Mouse (Mus musculus) embryo, embryonic 11 days (tissue): ENCODE data around the gene Dnajc7.
"Not testable (repeated sequence)": the region's sequence is repeated elsewhere in the genome, so short reads cannot be mapped to it uniquely, and the experiment has no call there.

ENCODE experiments used
- DNase-seq: peaks from one replicate; pipeline ENCODE4 v3.0.0-alpha.2; 2015

Gene Dnajc7

DNA sequence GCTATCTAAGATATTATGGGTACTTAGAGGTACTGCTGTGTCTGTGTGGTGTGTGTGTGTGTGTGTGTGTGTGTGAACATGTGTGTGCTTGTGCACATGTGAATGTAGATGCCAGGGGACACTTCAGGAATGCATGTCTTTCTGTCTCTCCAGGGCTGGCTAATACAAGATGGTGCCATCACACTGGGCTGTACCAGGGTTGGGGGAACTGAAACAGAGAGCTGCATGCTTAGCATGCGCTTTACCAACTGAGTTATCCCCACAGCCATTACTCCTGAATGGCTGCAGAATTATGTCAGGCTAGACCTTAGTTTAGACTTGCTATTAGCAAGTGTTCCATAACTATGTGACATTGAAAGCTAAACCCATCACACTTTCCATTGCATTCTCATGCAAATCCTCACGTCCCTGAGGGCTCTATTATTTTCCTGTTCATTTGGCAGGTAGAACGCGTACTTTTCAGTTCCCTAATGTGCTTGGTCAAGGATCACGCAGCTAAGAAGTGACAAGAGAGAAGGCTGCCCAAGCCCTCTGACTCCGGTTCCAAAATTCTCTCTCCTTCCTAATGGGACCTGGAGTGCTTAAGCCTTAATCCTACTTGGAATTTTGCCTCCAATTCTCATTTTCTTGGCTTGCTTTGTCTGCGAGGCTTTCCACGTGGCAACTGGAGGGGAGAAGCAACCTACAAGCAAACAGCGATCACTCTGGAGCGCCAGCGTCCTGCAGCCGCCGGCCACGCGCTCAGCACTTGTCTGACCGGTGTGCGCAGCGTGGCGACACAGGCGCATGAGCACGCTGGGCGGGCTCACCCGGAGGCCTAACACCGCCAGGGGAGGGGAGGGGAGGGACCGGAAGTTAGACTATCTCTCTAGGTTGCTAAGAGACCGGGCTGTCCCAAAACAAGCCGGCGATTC, 74.9 kb downstream of the Dnajc7 start, which contains the start of gene Ttc25:
Ttc25 (plus strand) TSS at position 776 of the 914 bp plus-strand sequence.
- peak; percentile 97 for DNase-seq

DNA sequence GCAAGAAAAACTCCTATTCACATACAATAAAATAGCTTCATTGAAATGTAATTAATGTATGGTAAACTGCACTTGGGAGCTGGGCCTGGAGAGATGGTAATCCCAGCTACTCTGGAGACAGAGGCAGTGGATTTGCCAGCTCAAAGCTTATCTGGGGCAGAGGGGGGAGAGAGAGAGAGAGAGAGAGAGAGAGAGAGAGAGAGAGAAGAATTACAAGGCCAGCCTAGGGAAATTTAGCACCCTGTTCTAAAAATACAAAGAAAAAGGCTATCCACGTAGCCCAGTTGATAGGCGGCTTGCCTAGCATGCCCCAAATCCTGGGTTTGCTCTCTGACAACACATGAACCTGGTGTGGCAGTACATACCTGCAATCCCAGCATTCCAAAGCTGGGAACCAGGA, 78.4 kb downstream of the Dnajc7 start:
- no peak for DNase-seq

DNA sequence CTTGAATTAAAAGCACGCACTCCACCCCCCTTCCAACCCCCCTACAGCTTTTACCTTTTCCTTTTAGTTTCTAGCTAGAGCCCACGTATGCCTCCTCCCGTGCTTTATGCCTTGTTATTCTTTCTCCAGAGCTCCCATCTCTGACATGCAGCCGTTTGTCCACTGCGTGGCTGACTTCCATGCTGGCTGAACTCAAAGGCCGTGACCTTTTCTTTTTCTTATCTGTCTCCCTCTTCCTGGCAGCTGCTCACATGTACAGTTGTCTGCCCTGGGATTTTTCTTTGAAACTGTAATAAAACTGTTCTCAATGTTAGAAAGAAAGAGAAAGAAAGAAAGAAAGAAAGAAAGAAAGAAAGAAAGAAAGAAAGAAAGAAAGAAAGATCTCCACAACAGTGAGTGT, 79.0 kb downstream of the Dnajc7 start:
- DNase-seq = no peak

DNA sequence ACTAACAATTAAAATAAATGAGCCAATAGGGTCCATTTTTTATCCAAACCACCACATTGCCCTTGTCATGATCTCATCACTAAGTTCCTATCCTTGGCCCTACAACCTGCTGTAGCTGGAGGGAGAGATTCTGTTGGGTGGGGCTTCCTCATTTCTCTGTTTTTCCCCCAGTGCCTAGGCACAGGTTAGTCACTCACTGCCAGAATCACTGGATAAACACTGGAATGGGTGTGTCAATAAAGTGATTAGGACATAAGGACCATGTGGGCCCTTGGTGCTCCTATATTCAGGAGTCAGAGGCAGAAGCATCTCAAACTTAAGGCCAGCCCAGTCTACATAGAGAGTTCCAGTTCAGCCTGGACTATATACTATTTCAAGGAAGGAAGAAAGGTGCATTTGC, 83.5 kb downstream of the Dnajc7 start:
- no peak for DNase-seq

DNA sequence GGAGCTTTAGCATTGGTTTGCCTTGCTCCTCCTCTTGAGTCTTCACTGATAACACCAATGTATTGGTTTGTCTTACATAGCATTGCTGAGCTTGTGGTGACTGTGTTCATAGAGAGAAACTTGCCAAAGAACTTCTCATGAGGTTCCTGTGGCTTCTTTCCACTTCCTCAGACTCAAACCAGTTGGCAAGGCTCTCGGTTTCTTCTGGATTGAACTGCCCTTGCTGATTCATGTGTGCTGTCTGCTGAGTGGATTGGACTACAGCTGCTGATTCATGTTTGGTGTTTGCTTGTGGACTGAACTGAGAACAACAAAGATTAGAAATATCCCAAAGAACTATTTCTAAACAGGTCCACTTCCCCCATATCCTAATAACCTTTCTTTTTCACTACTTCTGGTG, 84.0 kb downstream of the Dnajc7 start:
- DNase-seq = no peak

DNA sequence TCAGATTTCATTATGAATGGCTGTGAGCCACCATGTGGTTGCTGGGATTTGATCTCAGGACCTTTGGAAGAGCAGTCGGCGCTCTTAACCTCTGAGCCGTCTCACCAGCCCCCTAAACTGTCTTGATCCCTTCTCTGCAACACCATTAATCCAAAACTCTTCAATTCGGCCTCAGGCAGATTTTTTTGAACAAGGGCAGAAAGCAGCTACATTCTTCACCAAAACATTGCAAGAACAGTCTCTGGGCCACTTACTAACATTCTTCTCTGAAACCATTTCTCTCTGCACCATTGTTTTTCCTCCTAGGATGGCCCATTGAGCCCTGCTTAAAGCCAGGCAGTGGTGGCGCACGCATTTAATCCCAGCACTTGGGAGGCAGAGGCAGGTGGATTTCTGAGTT, 85.1 kb downstream of the Dnajc7 start:
- not testable (repeated sequence) for DNase-seq

DNA sequence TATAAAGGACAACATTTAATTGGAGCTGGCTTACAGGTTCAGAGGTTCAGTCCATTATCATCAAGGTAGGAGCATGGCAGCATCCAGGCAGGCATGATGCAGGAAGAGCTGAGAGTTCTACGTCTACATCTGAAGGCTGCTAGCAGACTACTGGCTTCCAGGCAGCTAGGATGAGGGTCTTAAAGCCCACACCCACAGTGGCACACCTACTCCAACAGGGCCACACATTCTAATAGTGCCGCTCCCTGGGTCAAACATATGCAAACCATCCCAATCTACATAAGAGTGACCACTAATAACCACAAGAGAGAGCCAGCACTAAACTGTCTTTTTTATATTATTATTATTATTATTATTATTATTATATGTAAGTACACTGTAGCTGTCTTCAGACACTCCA, 85.6 kb downstream of the Dnajc7 start:
- not testable (repeated sequence) for DNase-seq

DNA sequence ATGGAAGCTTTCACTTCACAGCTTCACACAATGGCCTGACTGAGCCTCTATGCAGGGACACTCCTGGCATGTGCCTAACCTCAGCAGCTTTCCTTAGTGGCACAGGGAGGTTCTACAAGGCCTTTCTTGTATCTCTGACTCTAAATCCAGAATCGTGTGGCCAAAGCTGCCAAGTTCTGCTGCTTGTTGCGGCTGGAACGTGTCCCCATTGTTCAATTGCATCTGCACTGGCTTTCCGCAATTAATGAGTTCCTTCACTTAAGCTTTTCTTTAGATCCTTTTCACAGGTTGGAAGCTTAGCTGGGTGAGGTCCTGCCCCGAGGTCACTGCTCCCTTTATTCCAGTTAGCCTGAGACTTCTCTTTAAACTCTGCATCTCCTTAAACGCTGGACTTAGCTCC, 86.1 kb downstream of the Dnajc7 start:
- no peak for DNase-seq
